Mouse (Mus musculus) small intestine, adult 2 months (tissue): ENCODE data around the gene Fhl5. TPM values are rescaled to one million over a fixed set of nuclear protein-coding genes. Genes with fewer than 3 reads are reported as not detected.
"Not testable (repeated sequence)": the region's sequence is repeated elsewhere in the genome, so short reads cannot be mapped to it uniquely, and the experiment has no call there.

Experiments
- H3K27ac ChIP-seq: fragments of 200-500 bp; 2 replicates; pipeline ENCODE4 v1.5.1; 2012; ENCODE audit warnings: low read depth, low read length, control low read depth, inconsistent platforms; ENCODE audit not compliant: insufficient read depth
- H3K27me3 ChIP-seq: fragments of 200-500 bp; 2 replicates; pipeline ENCODE4 v1.6.1; 2012; ENCODE audit warnings: mild to moderate bottlenecking, moderate library complexity, low read length, inconsistent platforms; ENCODE audit not compliant: control insufficient read depth, insufficient read depth
- H3K36me3 ChIP-seq: fragments of 200-500 bp; 2 replicates; pipeline ENCODE4 v1.6.1; 2012; ENCODE audit warnings: mild to moderate bottlenecking, low read length, control low read depth, inconsistent platforms; ENCODE audit not compliant: control insufficient read depth, insufficient read depth
- H3K4me1 ChIP-seq: fragments of 200-500 bp; 2 replicates; pipeline ENCODE4 v1.6.1; 2012; ENCODE audit warnings: low read length, inconsistent platforms, mixed read lengths; ENCODE audit not compliant: control insufficient read depth, insufficient read depth, insufficient read length
- H3K4me3 ChIP-seq: fragments of 200-500 bp; 2 replicates; pipeline ENCODE4 v1.5.1; 2012; ENCODE audit warnings: low read depth, mild to moderate bottlenecking, control low read depth, inconsistent platforms, low read length, moderate library complexity
- CTCF ChIP-seq: fragments of 200-500 bp; IDR thresholded peaks from 2 replicates; pipeline ENCODE4 v1.5.1; 2012; ENCODE audit warnings: low read depth, mild to moderate bottlenecking, control low read depth, inconsistent platforms, low read length, moderate library complexity, mixed read lengths; ENCODE audit not compliant: insufficient replicate concordance, insufficient read length; ENCODE audit errors: extremely low read depth
- POLR2A ChIP-seq: fragments of 200-500 bp; IDR thresholded peaks from 2 replicates; pipeline ENCODE4 v1.6.1; 2012; ENCODE audit warnings: low read depth, mild to moderate bottlenecking, control low read depth, inconsistent platforms, low read length, moderate library complexity
- WGBS: fragments of 180-500 bp; shearing (Covaris S2); methylation state at CpG from one replicate; pipeline ENCODE4 v1.1.7; 2018; 5-methylcytosine and 5-hydroxymethylcytosine counted together
- polyA plus RNA-seq: library from polyadenylated mRNA; depleted of rRNA; stranded (reverse); fragments of >200 nt; gene quantifications from 2 replicates; pipeline ENCODE4 v1.2.3, GENCODE M21; 2012

The Fhl5 gene
- polyA plus RNA-seq, 1 experiment = not detected

- Histone ChIP-seq H3K36me3 (peaks cover 33% of the 10 kb centered on the region), H3K4me1 (no peaks in the 10 kb centered on the region), H3K27ac (no peak overlapping the region), H3K27me3 (no peaks in the 10 kb centered on the region), H3K4me3 (no peak overlapping the region)
- 91% methylated on average over 7 of the region's 7 CpGs for WGBS
- no peak for TF ChIP-seq CTCF
Observed at GRCm38 (mm10) chr4:25257822-25258398, 15.2 kb upstream of the Fhl5 start.

GRCm38 (mm10) chr4:25235663-25236062 is 7.0 kb downstream of the Fhl5 start:
- H3K4me1 ChIP-seq, H3K4me3 ChIP-seq, H3K36me3 ChIP-seq, H3K27ac ChIP-seq, H3K27me3 ChIP-seq: not testable (repeated sequence)
- 81% methylated on average over 1 of the region's 1 CpGs for WGBS

- H3K27me3 ChIP-seq, H3K4me1 ChIP-seq, H3K27ac ChIP-seq, H3K4me3 ChIP-seq, H3K36me3 ChIP-seq: not testable (repeated sequence)
- WGBS = 74% methylated on average over 1 of the region's 1 CpGs
Observed at GRCm38 (mm10) chr4:25233767-25234166, 8.9 kb downstream of the Fhl5 start.

DNA sequence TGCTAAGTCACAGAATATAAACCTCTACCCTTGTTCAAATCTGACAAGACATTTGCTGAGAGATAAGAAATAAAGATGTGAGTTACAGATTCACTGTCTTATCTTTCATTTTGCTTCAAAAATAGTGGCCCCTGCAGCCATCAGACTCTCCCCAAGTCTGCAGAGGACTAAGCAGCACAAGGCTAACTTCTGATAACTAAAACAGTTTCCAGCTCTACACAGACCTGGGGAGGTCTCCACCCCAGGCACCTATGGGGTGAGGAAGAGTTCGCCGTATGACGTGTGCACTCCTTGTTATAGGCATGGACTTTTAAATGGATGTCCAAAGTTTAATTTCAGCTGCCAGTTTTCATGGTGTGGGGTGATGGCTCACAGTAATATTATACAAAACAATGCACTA is 10.1 kb downstream of the Fhl5 start:
- TF ChIP-seq CTCF (no peak), POLR2A (no peak)
- no peaks in the 10 kb centered on the region for H3K27me3 ChIP-seq
- 92% methylated on average over 3 of the region's 3 CpGs for WGBS
- H3K4me3 ChIP-seq = no peak overlapping the region
- H3K36me3 ChIP-seq = no peaks in the 10 kb centered on the region
- H3K27ac ChIP-seq = no peak overlapping the region
- H3K4me1 ChIP-seq = no peaks in the 10 kb centered on the region

GRCm38 (mm10) chr4:25227527-25227926 is 15.1 kb downstream of the Fhl5 start:
- TF ChIP-seq POLR2A (no peak), CTCF (no peak)
- Histone ChIP-seq H3K36me3 (no peaks in the 10 kb centered on the region), H3K4me3 (no peak overlapping the region), H3K27ac (no peak overlapping the region), H3K27me3 (no peaks in the 10 kb centered on the region), H3K4me1 (no peaks in the 10 kb centered on the region)
- WGBS = 29% methylated on average over 1 of the region's 1 CpGs

GRCm38 (mm10) chr4:25221927-25222326 is 20.7 kb downstream of the Fhl5 start:
- H3K27me3 ChIP-seq = no peaks in the 10 kb centered on the region
- H3K27ac ChIP-seq = no peak overlapping the region
- H3K36me3 ChIP-seq = no peaks in the 10 kb centered on the region
- no peak overlapping the region for H3K4me3 ChIP-seq
- H3K4me1 ChIP-seq = no peaks in the 10 kb centered on the region
- TF ChIP-seq CTCF (no peak), POLR2A (no peak)

- H3K36me3 ChIP-seq = no peaks in the 10 kb centered on the region
- WGBS = 58% methylated on average over 5 of the region's 5 CpGs
- no peak for TF ChIP-seq POLR2A
- TF ChIP-seq CTCF = no peak
- no peak overlapping the region for H3K4me3 ChIP-seq
- no peaks in the 10 kb centered on the region for H3K27me3 ChIP-seq
- no peaks in the 10 kb centered on the region for H3K4me1 ChIP-seq
- no peak overlapping the region for H3K27ac ChIP-seq
Observed at GRCm38 (mm10) chr4:25213451-25213850, 29.2 kb downstream of the Fhl5 start.

DNA sequence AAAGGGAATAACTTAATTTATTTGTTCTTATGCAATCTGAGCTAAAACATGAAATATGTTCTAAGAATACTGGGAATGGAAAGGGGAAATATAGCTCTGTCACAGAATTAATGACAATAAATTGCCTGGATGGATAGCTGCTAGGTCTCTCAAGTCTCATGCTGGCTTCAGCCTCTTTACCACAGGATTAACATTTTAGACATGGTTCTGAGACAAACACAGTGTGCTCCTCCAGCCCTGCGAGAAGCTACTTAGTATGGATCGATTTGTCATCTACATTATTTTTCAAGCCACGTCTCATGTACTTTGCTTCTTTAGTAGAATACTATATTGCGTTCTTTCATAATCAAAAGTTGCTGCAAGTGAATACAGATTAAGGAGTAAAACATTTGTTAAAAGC is 36.5 kb downstream of the Fhl5 start:
- H3K36me3 ChIP-seq = no peaks in the 10 kb centered on the region
- 87% methylated on average over 4 of the region's 4 CpGs for WGBS
- H3K4me1 ChIP-seq = no peaks in the 10 kb centered on the region
- TF ChIP-seq CTCF = no peak
- no peak for TF ChIP-seq POLR2A
- no peak overlapping the region for H3K27ac ChIP-seq
- H3K4me3 ChIP-seq = no peak overlapping the region
- no peaks in the 10 kb centered on the region for H3K27me3 ChIP-seq
